Mouse (Mus musculus): Measurements from ENCODE around the gene Lst1. TPM values are rescaled to one million over a fixed set of nuclear protein-coding genes. Genes with fewer than 3 reads are reported as not detected.
A peak's percentile ranks its signal among the peaks of the same experiment; 100 is the strongest.

Gene Lst1
- total and polyA plus RNA-seq, 3 experiments, result 2.9 to 8.5 (median 8.4) TPM

GRCm38 (mm10) chr17:35233114-35233980 is 45.1 kb upstream of the Lst1 start, which contains the start of gene Atp6v1g2:
Atp6v1g2 (plus strand) TSS chr17:35233660.
- Histone ChIP-seq H3K4me1 (ENCODE audit: control insufficient read depth in 1 of 2, insufficient read depth in 2 of 2) (peaks cover 17 to 56% of the 10 kb centered on the region in 2 experiments), H3K36me3 (replicated peaks in 1 of 2; ENCODE audit: control insufficient read depth in 1 of 2, insufficient read depth in 1 of 2, low read length in 1 of 2) (peaks cover 25 to 56% of the 10 kb centered on the region in 2 experiments), H3K79me2 (replicated peaks; ENCODE audit: control insufficient read depth, extremely low read depth, insufficient read depth, poor library complexity, severe bottlenecking) (peaks cover 31% of the 10 kb centered on the region), H3K9me3 (replicated peaks; ENCODE audit: low read length) (no peaks in the 10 kb centered on the region), H3K9ac (ENCODE audit: insufficient read depth, low read depth) (peak within 1 kb of the TSS; percentile 99), H3K4me2 (ENCODE audit: insufficient read depth, low read depth, poor library complexity, severe bottlenecking) (peak within 1 kb of the TSS; percentile 57; the same call in 1 of the 2 replicates), H3K4me3 (replicated peaks in 1 of 3; ENCODE audit: low read depth in 2 of 3, low read length in 2 of 3, poor library complexity in 1 of 3) (peak within 1 kb of the TSS; percentile 67 to 100 (median 86)), H3K27ac (ENCODE audit: insufficient read depth, low read depth) (peak within 1 kb of the TSS; percentile 95), H3K27me3 (replicated peaks) (no peaks in the 10 kb centered on the region)
- in situ Hi-C loops (cut with MboI; ENCODE audit: low pct_ligation_motif_present, low pct_unique_long_range_greater_than_20kb, low sequenced_read_pairs), result loop anchor here (5.0 to 10.0 kb wide), 3 partner anchors 61 to 219 kb away; partner anchors contain the start of genes Ly6g5b and Vwa7
- no peak for TF ChIP-seq ZMIZ1 (IDR thresholded peaks at IDR 0.05; ENCODE audit: low read depth, low read length)
- no peak for TF ChIP-seq NELFE (IDR thresholded peaks at IDR 0.05; ENCODE audit: low read depth, low read length)
- no peak for TF ChIP-seq MAX (IDR thresholded peaks at IDR 0.05; ENCODE audit: low read length)
- no peak for TF ChIP-seq SIN3A (IDR thresholded peaks at IDR 0.05; ENCODE audit: low read length)
- TF ChIP-seq BHLHE40 (IDR thresholded peaks at IDR 0.05; ENCODE audit: low read depth, low read length), result no peak
- no peak for TF ChIP-seq MAZ (IDR thresholded peaks at IDR 0.05; ENCODE audit: low read depth, low read length)
- no peak for TF ChIP-seq SMC3 (IDR thresholded peaks at IDR 0.05; ENCODE audit: low read depth, low read length)
- no peak for TF ChIP-seq ETS1 (conservative IDR thresholded peaks at IDR 0.05; ENCODE audit: low read depth, low read length)
- TF ChIP-seq E2F4 (IDR thresholded peaks at IDR 0.05; ENCODE audit: insufficient replicate concordance, low read depth, low read length), result no peak
- no peak for TF ChIP-seq HCFC1 (IDR thresholded peaks at IDR 0.05; ENCODE audit: low read depth, low read length)
- no peak for TF ChIP-seq UBTF (IDR thresholded peaks at IDR 0.05; ENCODE audit: low read depth, low read length)
- no peak for TF ChIP-seq RAD21 (IDR thresholded peaks at IDR 0.05; ENCODE audit: low read depth, low read length)
- TF ChIP-seq MXI1 (IDR thresholded peaks at IDR 0.05; ENCODE audit: low read depth, low read length), result no peak
- TF ChIP-seq RCOR1 (conservative IDR thresholded peaks at IDR 0.05; ENCODE audit: low read depth, low read length), result no peak
- TF ChIP-seq ZKSCAN1 (IDR thresholded peaks at IDR 0.05; ENCODE audit: borderline replicate concordance, low read depth, low read length), result no peak
- TF ChIP-seq ELF1 (IDR thresholded peaks at IDR 0.05; ENCODE audit: low read depth, low read length), result no peak
- TF ChIP-seq MYC (IDR thresholded peaks at IDR 0.05; ENCODE audit: low read depth, low read length), result no peak
- no peak for TF ChIP-seq MAFK (IDR thresholded peaks at IDR 0.05; ENCODE audit: insufficient replicate concordance, low read length)
- no peak for TF ChIP-seq KAT2A (IDR thresholded peaks at IDR 0.05; ENCODE audit: insufficient replicate concordance, low read length)
- no peak for TF ChIP-seq CHD1 (IDR thresholded peaks at IDR 0.05; ENCODE audit: low read depth, low read length)
- dilution Hi-C loops (cut with MboI; ENCODE audit: extremely low pct_ligation_motif_present, extremely low pct_unique_long_range_greater_than_20kb, low sequenced_read_pairs), result no loop called here
- no peak for DNase-seq (ENCODE audit: extremely low read depth)

Data from CH12.LX (cell line).